Mouse (Mus musculus) stomach, postnatal 0 days (tissue): ENCODE results near the gene Six2. TPM values are rescaled to one million over a fixed set of nuclear protein-coding genes. Genes with fewer than 3 reads are reported as not detected.

Experiments
- ATAC-seq: fragments of 200-750 bp; cut with Nextera tagmentation; 2 replicates; pipeline ENCODE4 v1.8.0; 2017; ENCODE audit not compliant: low FRiP score, low TSS enrichment
- DNase-seq: peaks from one replicate; pipeline ENCODE4 v3.0.0-alpha.2; 2016; ENCODE audit warnings: low spot score
- H3K27ac ChIP-seq: fragments of 300-500 bp; sonication (generic); replicated peaks from 2 replicates; pipeline ENCODE4 v1.5.1; 2014; ENCODE audit warnings: mild to moderate bottlenecking, control low read depth
- H3K27me3 ChIP-seq: fragments of 300-500 bp; sonication (generic); 2 replicates; pipeline ENCODE4 v1.6.1; 2014; ENCODE audit warnings: low read length; ENCODE audit not compliant: control insufficient read depth, insufficient read depth
- H3K36me3 ChIP-seq: fragments of 300-500 bp; sonication (generic); 2 replicates; pipeline ENCODE4 v1.6.1; 2014; ENCODE audit warnings: low read length, mixed read lengths; ENCODE audit not compliant: control insufficient read depth, insufficient read depth
- H3K4me1 ChIP-seq: fragments of 300-500 bp; sonication (generic); replicated peaks from 2 replicates; pipeline ENCODE4 v1.6.1; 2014; ENCODE audit warnings: antibody characterized with exemption; ENCODE audit not compliant: control insufficient read depth, insufficient read depth
- H3K4me2 ChIP-seq: fragments of 300-500 bp; sonication (generic); replicated peaks from 2 replicates; pipeline ENCODE4 v1.6.1; 2014; ENCODE audit warnings: low read depth, mild to moderate bottlenecking, control low read depth, moderate library complexity
- H3K4me3 ChIP-seq: fragments of 300-500 bp; sonication (generic); 2 replicates; pipeline ENCODE4 v1.5.1; 2014; ENCODE audit warnings: low read depth, low read length, control low read depth
- H3K9ac ChIP-seq: fragments of 300-500 bp; sonication (generic); 2 replicates; pipeline ENCODE4 v1.6.1; 2014; ENCODE audit warnings: mild to moderate bottlenecking, low read length, control low read depth, mixed read lengths
- H3K9me3 ChIP-seq: fragments of 300-500 bp; sonication (generic); 2 replicates; pipeline ENCODE4 v1.6.1; 2016; ENCODE audit warnings: low read length; ENCODE audit not compliant: control insufficient read depth
- CTCF ChIP-seq: IDR thresholded peaks from 2 replicates; pipeline ENCODE4 v1.5.1; 2016; ENCODE audit warnings: antibody characterized with exemption, low read depth, mild to moderate bottlenecking, moderate library complexity
- EP300 ChIP-seq: optimal IDR thresholded peaks from 2 replicates; pipeline ENCODE3; 2016; ENCODE audit warnings: antibody characterized with exemption
- WGBS: fragments of 180-500 bp; shearing (Covaris S2); extraction: QIAGEN DNeasy Blood & Tissue Kit; methylation state at CpG from one replicate; pipeline ENCODE4 v1.1.7; 2014; 5-methylcytosine and 5-hydroxymethylcytosine counted together
- polyA plus RNA-seq: library from polyadenylated mRNA; unstranded; fragments of >200 nt; fragmentation: Nextera tagmentation; extraction: Ambion mirVana; gene quantifications from 2 replicates; pipeline ENCODE4 v1.2.1, GENCODE M21; 2015

Six2 gene
- polyA plus RNA-seq, 1 experiment from 2014 or later, result 2.6 TPM

DNA sequence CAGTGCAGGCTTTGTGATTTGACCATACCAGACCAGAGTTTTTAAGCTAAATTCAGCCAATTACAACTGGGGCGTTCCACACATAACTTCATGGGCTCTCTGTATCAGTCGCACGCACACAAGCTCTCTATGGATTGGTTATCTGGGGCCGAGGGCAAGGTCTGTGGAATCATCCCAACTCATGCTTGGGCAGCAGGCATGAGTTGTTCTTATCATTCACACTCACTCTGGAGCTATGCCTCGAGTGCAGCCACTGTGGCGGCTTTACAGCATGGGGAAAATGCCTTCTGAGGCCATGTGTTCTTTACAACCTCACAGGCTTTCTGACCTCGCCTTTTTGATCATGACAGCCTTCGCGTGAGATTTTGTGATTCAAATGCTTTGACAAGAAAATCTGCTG lies 37.9 kb upstream of the Six2 start:
- Histone ChIP-seq H3K36me3 (no peaks in the 10 kb centered on the region), H3K4me1 (no peaks in the 10 kb centered on the region), H3K27me3 (no peaks in the 10 kb centered on the region), H3K9ac (no peak overlapping the region), H3K27ac (no peak overlapping the region), H3K4me3 (no peak overlapping the region), H3K9me3 (no peaks in the 10 kb centered on the region), H3K4me2 (no peak overlapping the region)
- ATAC-seq (no peak), DNase-seq (no peak)
- TF ChIP-seq CTCF, result no peak
- no peak for TF ChIP-seq EP300
- 89% methylated on average over 9 of the region's 9 CpGs for WGBS

DNA sequence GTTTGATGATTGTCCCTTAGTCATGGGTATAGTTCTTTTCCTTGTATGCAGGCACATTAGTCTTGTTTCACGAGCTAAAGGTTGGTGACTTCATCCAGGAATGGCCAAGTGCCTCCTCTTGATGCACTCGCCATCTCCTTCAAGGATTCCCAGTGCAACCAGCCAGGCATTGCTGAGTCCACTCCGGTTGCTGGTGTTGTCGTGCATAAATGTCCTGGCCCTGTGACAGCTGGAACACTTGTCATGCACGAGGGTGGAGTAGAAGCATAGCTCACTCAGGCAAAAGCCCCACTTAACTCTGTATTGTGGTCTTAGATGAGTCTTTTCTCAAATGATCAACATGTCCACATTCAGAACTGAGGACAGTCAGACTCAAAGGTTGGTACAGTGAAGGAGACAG lies 35.1 kb upstream of the Six2 start:
- Histone ChIP-seq H3K36me3 (no peaks in the 10 kb centered on the region), H3K27ac (no peak overlapping the region), H3K4me3 (no peak overlapping the region), H3K9me3 (no peaks in the 10 kb centered on the region), H3K27me3 (no peaks in the 10 kb centered on the region), H3K4me1 (no peaks in the 10 kb centered on the region), H3K9ac (no peak overlapping the region), H3K4me2 (no peak overlapping the region)
- no peak for DNase-seq
- ATAC-seq, result no peak
- WGBS, result 75% methylated on average over 5 of the region's 5 CpGs
- TF ChIP-seq CTCF (no peak), EP300 (no peak)

DNA sequence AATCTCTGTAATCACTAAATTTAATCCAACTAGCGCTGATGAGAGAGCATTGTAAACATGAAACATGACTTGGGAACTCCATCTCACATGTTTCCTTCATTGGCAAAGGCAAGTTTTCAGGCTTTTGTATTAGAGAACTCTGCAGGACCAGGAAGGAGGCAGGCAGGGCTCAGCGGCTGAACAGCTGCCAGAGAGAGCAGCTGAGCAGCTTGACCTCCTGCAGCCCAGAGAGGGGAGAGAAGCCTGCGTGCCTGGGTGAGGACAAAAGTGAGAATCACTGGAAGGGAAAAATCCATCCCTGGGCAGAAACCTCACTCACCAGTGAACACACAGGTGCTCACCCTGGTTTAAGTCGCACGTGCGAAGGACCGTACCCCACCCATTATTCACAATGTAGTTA lies 29.2 kb upstream of the Six2 start:
- no peak overlapping the region for H3K27ac ChIP-seq
- H3K36me3 ChIP-seq, result no peaks in the 10 kb centered on the region
- H3K9ac ChIP-seq, result no peak overlapping the region
- ATAC-seq (no peak), DNase-seq (no peak)
- H3K4me2 ChIP-seq, result no peak overlapping the region
- no peak for TF ChIP-seq EP300
- no peak for TF ChIP-seq CTCF
- 60% methylated on average over 7 of the region's 7 CpGs for WGBS
- no peaks in the 10 kb centered on the region for H3K9me3 ChIP-seq
- no peak overlapping the region for H3K4me3 ChIP-seq
- no peaks in the 10 kb centered on the region for H3K27me3 ChIP-seq
- H3K4me1 ChIP-seq, result no peaks in the 10 kb centered on the region

DNA sequence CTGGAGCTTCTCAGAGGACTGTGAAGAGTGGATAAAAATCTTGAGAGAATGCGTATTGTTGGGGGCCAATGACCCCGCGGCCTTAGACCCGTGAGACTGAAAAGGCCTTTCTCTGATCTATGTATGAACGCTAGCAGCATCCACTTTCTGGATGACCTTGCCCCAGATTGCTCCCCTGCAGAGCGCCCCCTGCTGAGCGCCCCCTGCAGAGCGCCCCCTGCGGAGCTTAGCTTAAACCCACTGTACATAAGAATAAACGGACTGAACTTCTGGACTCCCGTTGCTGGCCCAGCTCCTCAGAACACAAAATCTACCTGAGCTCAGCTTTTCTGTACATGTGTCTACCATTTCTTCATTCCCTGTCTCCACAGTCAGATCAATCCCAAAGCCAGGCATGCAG lies 27.7 kb upstream of the Six2 start:
- Histone ChIP-seq H3K36me3 (no peaks in the 10 kb centered on the region), H3K4me1 (no peaks in the 10 kb centered on the region), H3K9me3 (no peaks in the 10 kb centered on the region), H3K4me3 (no peak overlapping the region), H3K27me3 (no peaks in the 10 kb centered on the region), H3K27ac (no peak overlapping the region), H3K9ac (no peak overlapping the region), H3K4me2 (no peak overlapping the region)
- WGBS, result 75% methylated on average over 11 of the region's 11 CpGs
- TF ChIP-seq CTCF (peak; percentile 32), EP300 (no peak)
- ATAC-seq (no peak), DNase-seq (no peak)

DNA sequence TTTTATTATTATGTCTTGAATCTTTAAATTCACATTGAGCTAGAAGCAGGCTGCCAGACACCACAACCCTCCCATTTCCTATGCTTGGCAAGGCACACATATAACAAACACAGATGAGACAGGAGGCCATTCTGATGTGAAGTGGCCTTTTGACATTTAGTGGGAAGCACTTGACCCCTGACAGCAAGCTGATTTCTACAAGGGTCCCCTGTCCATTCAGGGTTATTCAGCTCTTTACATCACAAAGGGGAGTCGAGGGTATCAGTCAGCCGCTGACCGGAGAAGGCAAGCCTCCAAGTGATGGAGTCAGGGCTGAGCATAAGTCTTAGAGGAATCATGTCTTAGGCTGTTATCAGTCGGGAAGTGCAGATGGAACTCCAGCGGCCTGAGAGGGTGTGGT lies 26.3 kb upstream of the Six2 start:
- no peak overlapping the region for H3K9ac ChIP-seq
- H3K4me2 ChIP-seq, result no peak overlapping the region
- no peaks in the 10 kb centered on the region for H3K4me1 ChIP-seq
- H3K27me3 ChIP-seq, result no peaks in the 10 kb centered on the region
- H3K36me3 ChIP-seq, result no peaks in the 10 kb centered on the region
- 68% methylated on average over 5 of the region's 5 CpGs for WGBS
- no peak overlapping the region for H3K4me3 ChIP-seq
- no peak overlapping the region for H3K27ac ChIP-seq
- no peaks in the 10 kb centered on the region for H3K9me3 ChIP-seq
- TF ChIP-seq EP300 (no peak), CTCF (no peak)
- DNase-seq (no peak), ATAC-seq (no peak)

DNA sequence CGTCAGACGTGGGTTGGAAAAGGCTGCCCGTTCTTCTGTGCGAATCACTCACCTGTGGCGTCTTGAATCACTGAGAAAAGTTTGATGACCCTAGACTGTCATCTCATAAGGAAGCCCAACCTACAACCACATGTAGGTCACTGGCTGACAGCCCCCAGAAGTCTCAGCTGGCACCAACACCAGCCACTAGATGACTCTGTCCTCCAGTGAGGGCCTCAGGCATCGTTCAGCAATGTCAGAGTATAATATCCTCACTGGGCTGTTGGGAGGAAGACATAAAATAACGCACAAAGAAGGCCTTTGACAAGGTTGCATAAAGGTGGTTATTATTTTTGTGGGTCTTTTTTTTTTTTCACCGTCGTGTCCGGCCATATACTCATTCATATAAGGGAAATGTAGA lies 24.8 kb upstream of the Six2 start:
- H3K9me3 ChIP-seq, result no peaks in the 10 kb centered on the region
- no peaks in the 10 kb centered on the region for H3K27me3 ChIP-seq
- DNase-seq (no peak), ATAC-seq (no peak)
- peak; percentile 26; the same call in 1 of the 2 replicates for TF ChIP-seq CTCF
- TF ChIP-seq EP300, result no peak
- no peak overlapping the region for H3K27ac ChIP-seq
- no peak overlapping the region for H3K4me3 ChIP-seq
- WGBS, result 86% methylated on average over 10 of the region's 10 CpGs
- H3K36me3 ChIP-seq, result no peaks in the 10 kb centered on the region
- no peak overlapping the region for H3K9ac ChIP-seq
- H3K4me1 ChIP-seq, result no peaks in the 10 kb centered on the region
- no peak overlapping the region for H3K4me2 ChIP-seq
